Mouse (Mus musculus): ENCODE measurements around the gene Rnf212b. TPM values are rescaled to one million over a fixed set of nuclear protein-coding genes. Genes with fewer than 3 reads are reported as not detected.
A peak's percentile ranks its signal among the peaks of the same experiment; 100 is the strongest.

The Rnf212b gene
- polyA plus RNA-seq, 2 experiments, result not detected

DNA sequence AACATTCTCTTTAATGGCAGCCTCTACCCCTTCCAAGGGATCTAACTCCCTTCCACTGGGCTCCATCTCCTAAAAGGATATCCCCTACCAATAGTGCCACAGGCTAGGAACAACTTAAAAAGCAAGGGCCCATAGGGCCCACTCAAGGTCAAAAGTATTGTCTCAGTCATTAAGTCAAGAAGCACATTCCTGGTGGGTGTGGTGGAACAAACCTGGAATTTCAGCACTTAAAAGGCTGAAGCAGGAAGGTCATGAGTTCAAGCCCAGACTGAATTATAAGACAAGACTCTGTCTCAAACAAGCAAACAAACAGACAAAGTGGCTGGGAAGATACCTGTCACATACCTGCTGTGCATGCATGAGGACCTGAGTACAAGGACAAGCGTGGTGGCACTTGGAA, 18.0 kb upstream of the Rnf212b start:
- Histone ChIP-seq H3K36me3 (replicated peaks; ENCODE audit: control insufficient read depth, insufficient read depth, low read depth) (no peaks in the 10 kb centered on the region), H3K4me1 (replicated peaks; ENCODE audit: control insufficient read depth in 2 of 2, insufficient read depth in 2 of 2, low read length in 1 of 2) (0 out of 4 replicates have a peak, but pooled peaks cover 0 to 2% of the 10 kb centered on the region in 2 experiments), H3K9ac (replicated peaks) (no peak overlapping the region), H3K9me3 (ENCODE audit: control insufficient read depth, low read length) (no peaks in the 10 kb centered on the region), H3K27ac (no peak overlapping the region), H3K27me3 (ENCODE audit: control insufficient read depth, insufficient read depth, low read length) (no peaks in the 10 kb centered on the region), H3K4me3 (ENCODE audit: insufficient read depth in 1 of 2, low read depth in 2 of 2, low read length in 2 of 2) (no peak overlapping the region), H3K4me2 (ENCODE audit: low read depth) (no peak overlapping the region)
- TF ChIP-seq EP300 (IDR thresholded peaks at IDR 0.05; ENCODE audit: low read depth) (no peak), CTCF (IDR thresholded peaks at IDR 0.05; ENCODE audit: low read depth) (no peak)
- WGBS (ENCODE audit: insufficient replicate concordance), result 60% methylated on average over 1 of the region's 1 CpGs
- no peak for DNase-seq (ENCODE audit: low read depth in 3 of 3, low spot score in 3 of 3)
- no peak for ATAC-seq (ENCODE audit: insufficient read depth)

- Histone ChIP-seq H3K4me2 (ENCODE audit: low read depth) (no peak overlapping the region), H3K9me3 (ENCODE audit: control insufficient read depth, low read length) (no peaks in the 10 kb centered on the region), H3K27me3 (ENCODE audit: control insufficient read depth, insufficient read depth, low read length) (no peaks in the 10 kb centered on the region), H3K4me3 (ENCODE audit: insufficient read depth in 1 of 2, low read depth in 2 of 2, low read length in 2 of 2) (no peak overlapping the region), H3K27ac (no peak overlapping the region), H3K9ac (replicated peaks) (no peak overlapping the region), H3K36me3 (replicated peaks; ENCODE audit: control insufficient read depth, insufficient read depth, low read depth) (no peaks in the 10 kb centered on the region), H3K4me1 (replicated peaks; ENCODE audit: control insufficient read depth in 2 of 2, insufficient read depth in 2 of 2, low read length in 1 of 2) (0 out of 4 replicates have a peak, but pooled peaks cover 0 to 2% of the 10 kb centered on the region in 2 experiments)
- DNase-seq (ENCODE audit: low read depth in 3 of 3, low spot score in 3 of 3) (no peak), ATAC-seq (ENCODE audit: insufficient read depth) (no peak)
- TF ChIP-seq CTCF (IDR thresholded peaks at IDR 0.05; ENCODE audit: low read depth), result no peak
- no peak for TF ChIP-seq EP300 (IDR thresholded peaks at IDR 0.05; ENCODE audit: low read depth)
- 80% methylated on average over 15 of the region's 15 CpGs for WGBS (ENCODE audit: insufficient replicate concordance)
Observed at GRCm38 (mm10) chr14:54796760-54797159, 17.2 kb upstream of the Rnf212b start.

DNA sequence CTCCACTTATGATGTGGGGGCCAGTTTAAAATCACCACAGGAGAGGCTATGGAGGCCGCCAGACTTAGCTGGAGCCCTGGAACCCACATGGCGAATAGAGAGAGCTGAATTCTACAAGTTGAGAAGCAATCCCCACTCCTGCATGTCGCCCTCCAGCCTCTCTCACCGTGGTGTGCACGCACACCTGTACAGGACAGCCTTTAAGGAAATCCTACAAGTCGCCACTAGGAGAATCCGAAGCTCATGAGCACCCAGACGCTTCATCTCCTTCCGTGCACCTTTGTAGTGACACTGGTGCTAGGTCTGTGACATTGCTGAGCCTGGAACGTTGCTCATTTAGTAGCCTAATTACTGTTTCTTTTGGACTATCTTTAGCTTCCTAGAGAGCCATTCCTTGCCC, 14.3 kb upstream of the Rnf212b start:
- H3K4me2 ChIP-seq (ENCODE audit: low read depth), result no peak overlapping the region
- H3K27ac ChIP-seq, result no peak overlapping the region
- H3K9me3 ChIP-seq (ENCODE audit: control insufficient read depth, low read length), result no peaks in the 10 kb centered on the region
- H3K9ac ChIP-seq (replicated peaks), result no peak overlapping the region
- H3K27me3 ChIP-seq (ENCODE audit: control insufficient read depth, insufficient read depth, low read length), result no peaks in the 10 kb centered on the region
- no peaks in the 10 kb centered on the region for H3K4me1 ChIP-seq (replicated peaks; ENCODE audit: control insufficient read depth in 2 of 2, insufficient read depth in 2 of 2, low read length in 1 of 2)
- H3K4me3 ChIP-seq (ENCODE audit: insufficient read depth in 1 of 2, low read depth in 2 of 2, low read length in 2 of 2), result no peak overlapping the region
- no peaks in the 10 kb centered on the region for H3K36me3 ChIP-seq (replicated peaks; ENCODE audit: control insufficient read depth, insufficient read depth, low read depth)
- 48% methylated on average over 10 of the region's 10 CpGs for WGBS (ENCODE audit: insufficient replicate concordance)
- ATAC-seq (ENCODE audit: insufficient read depth) (no peak), DNase-seq (ENCODE audit: low read depth in 3 of 3, low spot score in 3 of 3) (no peak)
- no peak for TF ChIP-seq EP300 (IDR thresholded peaks at IDR 0.05; ENCODE audit: low read depth)
- TF ChIP-seq CTCF (IDR thresholded peaks at IDR 0.05; ENCODE audit: low read depth), result 0 out of 2 replicates have a peak, but pooled peaks have one; percentile 8

GRCm38 (mm10) chr14:54802428-54802827, 11.5 kb upstream of the Rnf212b start:
- Histone ChIP-seq H3K9ac (replicated peaks) (no peak overlapping the region), H3K4me1 (replicated peaks; ENCODE audit: control insufficient read depth in 2 of 2, insufficient read depth in 2 of 2, low read length in 1 of 2) (peaks cover 0 to 2% of the 10 kb centered on the region in 2 experiments; a peak in 1 of 4 replicates), H3K36me3 (replicated peaks; ENCODE audit: control insufficient read depth, insufficient read depth, low read depth) (no peaks in the 10 kb centered on the region), H3K9me3 (ENCODE audit: control insufficient read depth, low read length) (no peaks in the 10 kb centered on the region), H3K4me3 (ENCODE audit: insufficient read depth in 1 of 2, low read depth in 2 of 2, low read length in 2 of 2) (no peak overlapping the region), H3K27me3 (ENCODE audit: control insufficient read depth, insufficient read depth, low read length) (no peaks in the 10 kb centered on the region), H3K4me2 (ENCODE audit: low read depth) (no peak overlapping the region), H3K27ac (no peak overlapping the region)
- TF ChIP-seq EP300 (IDR thresholded peaks at IDR 0.05; ENCODE audit: low read depth), result no peak
- TF ChIP-seq CTCF (IDR thresholded peaks at IDR 0.05; ENCODE audit: low read depth), result no peak
- DNase-seq (ENCODE audit: low read depth in 3 of 3, low spot score in 3 of 3), result no peak
- 48% methylated on average over 4 of the region's 4 CpGs for WGBS (ENCODE audit: insufficient replicate concordance)
- no peak for ATAC-seq (ENCODE audit: insufficient read depth)

DNA sequence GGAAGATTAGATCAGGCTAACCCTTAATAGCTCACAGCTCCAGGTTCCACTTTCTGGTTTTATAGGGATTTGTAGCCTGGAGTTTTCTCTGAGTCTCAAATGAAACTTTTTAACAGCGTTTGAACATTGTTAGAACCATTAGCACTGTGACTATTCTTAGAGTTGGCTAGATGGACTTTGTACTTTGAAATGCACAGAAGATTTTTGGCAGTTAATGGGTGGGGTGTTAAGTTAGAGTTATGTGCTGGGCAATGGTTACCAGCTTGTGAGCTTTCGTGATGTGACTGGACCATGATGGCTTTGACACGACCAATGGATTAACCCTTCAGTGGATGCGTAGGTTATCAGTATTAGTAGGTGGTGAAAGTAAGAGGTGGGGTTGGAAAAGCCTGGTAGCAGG, 7.8 kb upstream of the Rnf212b start:
- no peak for ATAC-seq (ENCODE audit: insufficient read depth)
- 54% methylated on average over 4 of the region's 4 CpGs for whole genome bisulfite sequencing (ENCODE audit: insufficient replicate concordance)

More for the DNA sequence above, 7.8 kb upstream of the Rnf212b start:
- Histone ChIP-seq H3K9ac (replicated peaks) (no peak overlapping the region), H3K9me3 (ENCODE audit: control insufficient read depth, low read length) (no peaks in the 10 kb centered on the region), H3K27me3 (ENCODE audit: control insufficient read depth, insufficient read depth, low read length) (no peaks in the 10 kb centered on the region), H3K27ac (no peak overlapping the region), H3K4me2 (ENCODE audit: low read depth) (no peak overlapping the region), H3K4me1 (replicated peaks; ENCODE audit: control insufficient read depth in 2 of 2, insufficient read depth in 2 of 2, low read length in 1 of 2) (peaks cover 0 to 2% of the 10 kb centered on the region in 2 experiments; a peak in 1 of 4 replicates), H3K4me3 (ENCODE audit: insufficient read depth in 1 of 2, low read depth in 2 of 2, low read length in 2 of 2) (no peak overlapping the region), H3K36me3 (replicated peaks; ENCODE audit: control insufficient read depth, insufficient read depth, low read depth) (no peaks in the 10 kb centered on the region)
- no peak for TF ChIP-seq CTCF (IDR thresholded peaks at IDR 0.05; ENCODE audit: low read depth)
- TF ChIP-seq EP300 (IDR thresholded peaks at IDR 0.05; ENCODE audit: low read depth), result no peak
- no peak for DNase-seq (ENCODE audit: low read depth in 3 of 3, low spot score in 3 of 3)
